Mouse (Mus musculus): ENCODE data around the gene Mthfr. TPM values are rescaled to one million over a fixed set of nuclear protein-coding genes. Genes with fewer than 3 reads are reported as not detected.

Mthfr gene
- total and polyA plus RNA-seq, 2 experiments: 4.1 to 11.8 TPM

DNA sequence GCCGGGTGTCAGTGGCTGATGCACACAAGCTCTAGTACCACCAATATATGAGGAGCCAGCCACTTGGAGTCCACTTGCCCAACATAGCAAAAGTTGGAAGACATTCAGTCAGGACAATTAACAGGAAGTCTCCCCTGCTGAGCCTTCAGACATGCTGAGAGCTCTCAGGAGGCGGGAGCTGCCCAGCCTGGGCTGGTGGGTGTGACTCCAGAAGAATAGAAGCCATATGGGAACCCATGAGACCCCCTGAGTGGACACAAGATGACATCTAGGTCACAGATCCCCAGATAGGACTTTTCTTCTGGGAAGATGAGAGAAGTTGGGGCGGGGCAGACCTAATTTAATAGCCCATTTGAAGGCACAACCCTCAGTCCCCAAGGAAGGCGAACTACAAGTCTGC is 50.3 kb downstream of the Mthfr start:
- no peak overlapping the region for H3K27ac ChIP-seq (replicated peaks; ENCODE audit: insufficient read depth, low read depth, low read length)
- no peak overlapping the region for H3K9ac ChIP-seq (ENCODE audit: low read depth, low read length)
- H3K4me3 ChIP-seq (ENCODE audit: insufficient read depth, low read depth, low read length): no peak overlapping the region
- no peaks in the 10 kb centered on the region for H3K79me2 ChIP-seq (ENCODE audit: control insufficient read depth, insufficient read depth, low read length)
- WGBS: 87% methylated on average over 4 of the region's 4 CpGs
- no peaks in the 10 kb centered on the region for H3K27me3 ChIP-seq (ENCODE audit: control insufficient read depth, insufficient read depth, low read length)
- no peak for DNase-seq (ENCODE audit: extremely low read depth, low read depth, low spot score)
- TF ChIP-seq POLR2A (IDR thresholded peaks at IDR 0.05; ENCODE audit: extremely low read depth, insufficient read depth, low read length): no peak
- TF ChIP-seq CTCF (IDR thresholded peaks at IDR 0.05; ENCODE audit: low read depth, low read length): no peak
- no peaks in the 10 kb centered on the region for H3K4me1 ChIP-seq (ENCODE audit: control insufficient read depth, insufficient read depth, low read length)
- H3K36me3 ChIP-seq (ENCODE audit: control insufficient read depth, insufficient read depth, low read length): no peaks in the 10 kb centered on the region

DNA sequence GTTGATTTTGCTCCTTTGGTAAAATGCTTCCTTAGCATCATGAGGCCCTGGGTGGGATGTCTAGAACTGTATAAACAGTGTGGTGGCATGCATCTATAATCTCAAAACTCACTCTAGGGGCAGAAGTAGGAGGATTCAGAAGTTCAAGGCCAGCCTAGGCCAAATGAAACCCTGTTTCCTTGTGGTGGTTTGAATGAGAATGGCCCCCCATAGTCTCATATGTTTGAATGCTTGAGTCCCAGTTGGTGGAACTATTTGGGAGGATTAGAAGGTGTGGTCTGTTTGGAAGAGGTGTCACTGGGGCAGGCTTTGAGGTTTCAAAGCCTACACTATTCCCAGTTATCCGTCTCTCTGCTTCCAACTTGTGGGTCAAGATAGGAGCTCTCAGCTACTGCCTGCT is 52.3 kb downstream of the Mthfr start:
- Histone ChIP-seq H3K36me3 (ENCODE audit: control insufficient read depth, insufficient read depth, low read length) (no peaks in the 10 kb centered on the region), H3K79me2 (ENCODE audit: control insufficient read depth, insufficient read depth, low read length) (no peaks in the 10 kb centered on the region), H3K27ac (replicated peaks; ENCODE audit: insufficient read depth, low read depth, low read length) (no peak overlapping the region), H3K4me1 (ENCODE audit: control insufficient read depth, insufficient read depth, low read length) (no peaks in the 10 kb centered on the region), H3K9ac (ENCODE audit: low read depth, low read length) (no peak overlapping the region), H3K4me3 (ENCODE audit: insufficient read depth, low read depth, low read length) (no peak overlapping the region), H3K27me3 (ENCODE audit: control insufficient read depth, insufficient read depth, low read length) (no peaks in the 10 kb centered on the region)
- TF ChIP-seq POLR2A (IDR thresholded peaks at IDR 0.05; ENCODE audit: extremely low read depth, insufficient read depth, low read length) (no peak), CTCF (IDR thresholded peaks at IDR 0.05; ENCODE audit: low read depth, low read length) (no peak)
- 89% methylated on average over 1 of the region's 1 CpGs for WGBS
- DNase-seq (ENCODE audit: extremely low read depth, low read depth, low spot score): no peak

- Histone ChIP-seq H3K79me2 (ENCODE audit: control insufficient read depth, insufficient read depth, low read length) (no peaks in the 10 kb centered on the region), H3K4me1 (ENCODE audit: control insufficient read depth, insufficient read depth, low read length) (no peaks in the 10 kb centered on the region), H3K27ac (replicated peaks; ENCODE audit: insufficient read depth, low read depth, low read length) (no peak overlapping the region), H3K4me3 (ENCODE audit: insufficient read depth, low read depth, low read length) (no peak overlapping the region), H3K9ac (ENCODE audit: low read depth, low read length) (no peak overlapping the region), H3K36me3 (ENCODE audit: control insufficient read depth, insufficient read depth, low read length) (no peaks in the 10 kb centered on the region), H3K27me3 (ENCODE audit: control insufficient read depth, insufficient read depth, low read length) (no peaks in the 10 kb centered on the region)
- DNase-seq (ENCODE audit: extremely low read depth, low read depth, low spot score): no peak
- WGBS: 85% methylated on average over 11 of the region's 11 CpGs
- no peak for TF ChIP-seq POLR2A (IDR thresholded peaks at IDR 0.05; ENCODE audit: extremely low read depth, insufficient read depth, low read length)
- TF ChIP-seq CTCF (IDR thresholded peaks at IDR 0.05; ENCODE audit: low read depth, low read length): no peak
Observed at GRCm38 (mm10) chr4:148092551-148093271, 53.8 kb downstream of the Mthfr start.

GRCm38 (mm10) chr4:148094161-148094560 is 55.3 kb downstream of the Mthfr start:
- Histone ChIP-seq H3K4me1 (ENCODE audit: control insufficient read depth, insufficient read depth, low read length) (no peaks in the 10 kb centered on the region), H3K4me3 (ENCODE audit: insufficient read depth, low read depth, low read length) (no peak overlapping the region), H3K9ac (ENCODE audit: low read depth, low read length) (no peak overlapping the region), H3K27me3 (ENCODE audit: control insufficient read depth, insufficient read depth, low read length) (no peaks in the 10 kb centered on the region), H3K27ac (replicated peaks; ENCODE audit: insufficient read depth, low read depth, low read length) (no peak overlapping the region), H3K79me2 (ENCODE audit: control insufficient read depth, insufficient read depth, low read length) (no peaks in the 10 kb centered on the region), H3K36me3 (ENCODE audit: control insufficient read depth, insufficient read depth, low read length) (no peaks in the 10 kb centered on the region)
- 91% methylated on average over 5 of the region's 5 CpGs for WGBS
- no peak for DNase-seq (ENCODE audit: extremely low read depth, low read depth, low spot score)
- TF ChIP-seq CTCF (IDR thresholded peaks at IDR 0.05; ENCODE audit: low read depth, low read length) (no peak), POLR2A (IDR thresholded peaks at IDR 0.05; ENCODE audit: extremely low read depth, insufficient read depth, low read length) (no peak)

- Histone ChIP-seq H3K27me3 (ENCODE audit: control insufficient read depth, insufficient read depth, low read length) (no peaks in the 10 kb centered on the region), H3K9ac (ENCODE audit: low read depth, low read length) (no peak overlapping the region), H3K36me3 (ENCODE audit: control insufficient read depth, insufficient read depth, low read length) (no peaks in the 10 kb centered on the region), H3K27ac (replicated peaks; ENCODE audit: insufficient read depth, low read depth, low read length) (no peak overlapping the region), H3K79me2 (ENCODE audit: control insufficient read depth, insufficient read depth, low read length) (no peaks in the 10 kb centered on the region), H3K4me3 (ENCODE audit: insufficient read depth, low read depth, low read length) (no peak overlapping the region), H3K4me1 (ENCODE audit: control insufficient read depth, insufficient read depth, low read length) (no peaks in the 10 kb centered on the region)
- TF ChIP-seq CTCF (IDR thresholded peaks at IDR 0.05; ENCODE audit: low read depth, low read length) (no peak), POLR2A (IDR thresholded peaks at IDR 0.05; ENCODE audit: extremely low read depth, insufficient read depth, low read length) (no peak)
- WGBS: 88% methylated on average over 4 of the region's 4 CpGs
- no peak for DNase-seq (ENCODE audit: extremely low read depth, low read depth, low spot score)
Observed at GRCm38 (mm10) chr4:148095081-148095480, 56.2 kb downstream of the Mthfr start.

DNA sequence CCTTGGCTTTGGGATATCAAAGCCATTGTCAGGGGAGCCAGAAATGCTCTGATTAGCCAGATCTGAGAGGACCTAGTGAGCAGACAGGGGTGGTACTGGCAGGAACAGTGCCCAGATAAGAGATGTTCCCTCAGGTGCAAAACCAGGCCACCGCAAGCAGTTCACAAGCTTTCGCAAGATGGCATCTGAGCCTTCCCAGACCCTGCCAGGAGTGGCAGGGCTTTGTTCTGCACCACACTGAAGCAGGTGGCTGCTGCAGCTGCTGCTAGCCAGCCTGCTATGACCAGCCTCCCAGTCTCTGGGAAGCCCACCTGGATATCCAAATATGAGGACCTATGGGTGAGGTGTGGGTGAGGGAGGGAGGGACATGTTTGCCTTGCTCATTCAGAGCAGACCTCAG is 59.1 kb downstream of the Mthfr start:
- 94% methylated on average over 2 of the region's 2 CpGs for WGBS
- TF ChIP-seq CTCF (IDR thresholded peaks at IDR 0.05; ENCODE audit: low read depth, low read length) (no peak), POLR2A (IDR thresholded peaks at IDR 0.05; ENCODE audit: extremely low read depth, insufficient read depth, low read length) (no peak)
- Histone ChIP-seq H3K4me1 (ENCODE audit: control insufficient read depth, insufficient read depth, low read length) (no peaks in the 10 kb centered on the region), H3K9ac (ENCODE audit: low read depth, low read length) (no peak overlapping the region), H3K36me3 (ENCODE audit: control insufficient read depth, insufficient read depth, low read length) (no peaks in the 10 kb centered on the region), H3K27me3 (ENCODE audit: control insufficient read depth, insufficient read depth, low read length) (peaks cover 3% of the 10 kb centered on the region; the same call in 1 of the 2 replicates), H3K79me2 (ENCODE audit: control insufficient read depth, insufficient read depth, low read length) (no peaks in the 10 kb centered on the region), H3K27ac (replicated peaks; ENCODE audit: insufficient read depth, low read depth, low read length) (no peak overlapping the region), H3K4me3 (ENCODE audit: insufficient read depth, low read depth, low read length) (no peak overlapping the region)
- no peak for DNase-seq (ENCODE audit: extremely low read depth, low read depth, low spot score)
